Mouse (Mus musculus) limb, embryonic 15.5 days (tissue): ENCODE results near the gene Ajuba. TPM values are rescaled to one million over a fixed set of nuclear protein-coding genes. Genes with fewer than 3 reads are reported as not detected.

ENCODE experiments used
- ATAC-seq: fragments of 200-750 bp; cut with Nextera tagmentation; 2 replicates; pipeline ENCODE4 v1.8.0; 2017; ENCODE audit warnings: low read depth, moderate TSS enrichment; ENCODE audit not compliant: insufficient number of reproducible peaks, low FRiP score, low TSS enrichment
- H3K27ac ChIP-seq: fragments of 300-500 bp; sonication (generic); 2 replicates; pipeline ENCODE4 v1.5.1; 2015; ENCODE audit warnings: moderate library complexity, mild to moderate bottlenecking, inconsistent platforms
- H3K27me3 ChIP-seq: fragments of 300-500 bp; sonication (generic); 2 replicates; pipeline ENCODE4 v1.6.1; 2015; ENCODE audit warnings: inconsistent platforms
- H3K36me3 ChIP-seq: fragments of 300-500 bp; sonication (generic); 2 replicates; pipeline ENCODE4 v1.6.1; 2015; ENCODE audit warnings: inconsistent platforms
- H3K4me1 ChIP-seq: fragments of 300-500 bp; sonication (generic); 2 replicates; pipeline ENCODE4 v1.6.1; 2015; ENCODE audit warnings: inconsistent platforms
- H3K4me2 ChIP-seq: fragments of 300-500 bp; sonication (generic); 2 replicates; pipeline ENCODE4 v1.6.1; 2015; ENCODE audit warnings: mild to moderate bottlenecking, inconsistent platforms
- H3K4me3 ChIP-seq: fragments of 300-500 bp; sonication (generic); 2 replicates; pipeline ENCODE4 v1.5.1; 2015; ENCODE audit warnings: mild to moderate bottlenecking, inconsistent platforms
- H3K9ac ChIP-seq: fragments of 300-500 bp; sonication (generic); 2 replicates; pipeline ENCODE4 v1.6.1; 2015; ENCODE audit warnings: inconsistent platforms
- H3K9me3 ChIP-seq: fragments of 300-500 bp; sonication (generic); 2 replicates; pipeline ENCODE4 v1.6.1; 2016; ENCODE audit warnings: inconsistent platforms
- WGBS: fragments of 180-500 bp; shearing (Covaris S2); methylation state at CpG from one replicate; pipeline ENCODE4 v1.1.7; 2015; 5-methylcytosine and 5-hydroxymethylcytosine counted together
- polyA plus RNA-seq: library from polyadenylated mRNA; unstranded; fragments of >200 nt; fragmentation: Nextera tagmentation; extraction: Ambion mirVana; gene quantifications from 2 replicates; pipeline ENCODE4 v1.2.1, GENCODE M21; 2015

Ajuba gene
- polyA plus RNA-seq, 1 experiment from 2014 or later = 52.7 TPM

DNA sequence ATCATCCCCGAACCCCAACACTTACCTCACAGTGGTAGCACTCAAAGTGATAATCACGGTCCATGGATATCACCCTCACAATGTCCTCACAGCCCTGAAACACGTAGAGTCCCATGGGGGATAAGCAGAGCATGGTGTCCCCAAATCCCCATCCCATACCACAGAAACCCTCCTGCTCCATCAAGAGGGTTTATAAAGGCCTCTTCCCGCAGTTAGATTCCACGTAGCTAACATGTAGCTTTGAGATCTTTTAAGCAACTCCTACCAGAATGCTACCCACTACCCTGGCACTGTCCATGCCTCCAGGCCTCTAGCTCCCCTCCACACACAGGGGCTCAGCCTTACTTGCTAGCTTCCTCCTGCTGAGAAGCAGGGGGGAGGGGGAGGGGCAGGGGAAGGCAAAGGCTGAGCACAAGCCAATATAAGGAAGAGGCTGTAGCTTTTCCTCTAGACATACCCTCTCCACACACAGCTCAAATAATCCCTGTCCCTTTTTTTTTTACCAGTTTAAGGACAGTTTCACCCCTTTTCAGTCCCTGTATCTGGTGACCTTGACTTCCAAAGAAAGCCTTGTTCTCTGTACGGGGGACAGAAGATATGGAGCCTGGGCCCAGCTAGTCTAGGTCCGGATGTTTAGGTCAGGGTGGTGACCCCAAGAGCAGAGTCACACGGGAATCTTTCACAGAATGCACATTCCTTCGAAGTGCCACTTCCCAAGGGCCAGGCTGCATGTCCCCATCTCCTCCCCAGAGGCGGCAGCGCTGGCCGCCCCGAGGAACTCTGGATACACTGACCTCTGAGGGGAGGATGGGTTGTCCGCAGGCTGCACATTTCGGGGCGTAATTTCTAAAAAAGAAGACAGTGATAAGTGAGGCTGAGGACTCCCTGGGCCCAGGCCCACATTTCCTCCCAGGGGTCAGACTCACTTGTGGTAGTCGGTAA is 7.6 kb downstream of the Ajuba start:
- Histone ChIP-seq H3K36me3 (peaks cover 56% of the 10 kb centered on the region), H3K9ac (no peak overlapping the region), H3K27ac (peak overlapping the region; percentile 1), H3K9me3 (no peaks in the 10 kb centered on the region), H3K4me3 (no peak overlapping the region), H3K27me3 (no peaks in the 10 kb centered on the region), H3K4me2 (no peak overlapping the region), H3K4me1 (peaks cover 36% of the 10 kb centered on the region)
- 71% methylated on average over 17 of the region's 17 CpGs for WGBS
- no peak for ATAC-seq

DNA sequence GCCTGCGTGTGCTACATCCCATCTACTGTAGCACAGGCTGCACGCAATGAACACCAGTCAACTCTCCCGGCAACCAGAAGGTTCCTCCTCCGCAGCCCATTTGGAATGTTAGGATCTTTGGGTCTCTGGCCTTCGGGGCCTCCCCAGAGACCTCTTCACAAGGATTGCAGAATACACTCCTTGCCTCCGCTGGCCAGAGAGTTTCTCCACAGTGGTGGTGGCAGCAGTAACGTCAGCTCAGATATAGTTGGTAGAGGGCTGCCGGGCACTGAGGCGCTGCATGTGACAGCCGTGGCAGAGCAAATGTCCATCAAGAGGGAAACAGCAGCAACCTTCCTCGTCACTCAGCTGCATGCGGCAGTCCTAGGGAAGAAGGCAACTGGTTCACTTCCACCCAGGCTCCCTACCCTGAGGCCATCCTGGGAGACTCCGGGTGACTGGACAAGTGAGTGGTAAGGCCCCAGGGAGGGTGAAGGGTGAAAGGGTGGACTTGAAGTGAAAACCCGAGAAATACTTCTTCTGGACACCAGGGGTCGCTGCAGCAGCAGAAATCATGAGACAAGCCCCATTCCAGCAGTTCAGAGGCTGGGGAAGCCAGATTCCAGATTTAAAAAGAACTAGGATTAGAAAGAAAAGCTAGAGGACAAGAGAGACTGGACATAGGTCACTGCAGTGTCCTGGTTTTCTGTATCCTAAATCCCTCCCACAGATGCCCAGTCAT is 8.5 kb downstream of the Ajuba start:
- no peak overlapping the region for H3K4me3 ChIP-seq
- WGBS = 77% methylated on average over 15 of the region's 15 CpGs
- 0 out of 2 replicates have a peak overlapping the region, but pooled peaks have one; percentile 1 for H3K27ac ChIP-seq
- H3K27me3 ChIP-seq = no peaks in the 10 kb centered on the region
- H3K9ac ChIP-seq = no peak overlapping the region
- H3K36me3 ChIP-seq = peaks cover 56% of the 10 kb centered on the region
- H3K4me2 ChIP-seq = no peak overlapping the region
- ATAC-seq = no peak
- H3K4me1 ChIP-seq = peaks cover 27% of the 10 kb centered on the region
- no peaks in the 10 kb centered on the region for H3K9me3 ChIP-seq

DNA sequence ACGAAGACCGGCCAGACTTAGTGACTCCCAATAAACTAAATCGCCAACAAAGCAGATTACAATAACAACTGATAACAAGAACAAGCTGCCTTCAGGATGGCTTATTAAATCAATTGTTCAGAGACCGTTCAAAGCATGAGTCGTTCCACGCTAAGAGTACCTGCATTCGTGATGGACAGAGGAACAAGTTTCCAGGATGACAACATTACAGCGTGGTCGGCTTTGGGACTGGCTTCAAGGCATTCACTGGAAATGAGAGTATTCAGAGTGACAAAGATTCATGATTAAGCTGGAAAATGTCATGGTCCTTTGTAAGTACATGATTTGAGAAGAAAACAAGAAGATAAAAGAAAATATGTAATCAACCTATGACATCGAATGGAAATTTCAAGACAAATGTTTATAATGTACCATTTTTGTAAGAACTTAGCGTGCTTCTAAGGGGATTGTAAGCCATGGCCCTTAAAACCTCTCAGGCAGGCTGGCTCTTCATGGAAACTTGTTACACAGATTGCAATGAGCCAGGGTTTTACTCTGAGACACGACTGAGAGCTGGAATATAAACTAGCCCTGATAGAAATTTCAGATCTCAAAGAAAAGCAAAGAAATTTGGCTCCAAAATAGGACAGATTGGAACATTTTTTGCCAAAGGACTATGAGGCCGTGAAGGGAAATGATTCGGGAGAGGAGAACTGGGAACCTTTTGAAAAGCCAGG is 16.7 kb downstream of the Ajuba start:
- no peaks in the 10 kb centered on the region for H3K27me3 ChIP-seq
- H3K36me3 ChIP-seq = no peaks in the 10 kb centered on the region
- no peak for ATAC-seq
- H3K9ac ChIP-seq = no peak overlapping the region
- no peak overlapping the region for H3K27ac ChIP-seq
- no peak overlapping the region for H3K4me2 ChIP-seq
- 80% methylated on average over 14 of the region's 14 CpGs for WGBS
- H3K4me1 ChIP-seq = no peaks in the 10 kb centered on the region
- H3K4me3 ChIP-seq = no peak overlapping the region
- no peaks in the 10 kb centered on the region for H3K9me3 ChIP-seq

DNA sequence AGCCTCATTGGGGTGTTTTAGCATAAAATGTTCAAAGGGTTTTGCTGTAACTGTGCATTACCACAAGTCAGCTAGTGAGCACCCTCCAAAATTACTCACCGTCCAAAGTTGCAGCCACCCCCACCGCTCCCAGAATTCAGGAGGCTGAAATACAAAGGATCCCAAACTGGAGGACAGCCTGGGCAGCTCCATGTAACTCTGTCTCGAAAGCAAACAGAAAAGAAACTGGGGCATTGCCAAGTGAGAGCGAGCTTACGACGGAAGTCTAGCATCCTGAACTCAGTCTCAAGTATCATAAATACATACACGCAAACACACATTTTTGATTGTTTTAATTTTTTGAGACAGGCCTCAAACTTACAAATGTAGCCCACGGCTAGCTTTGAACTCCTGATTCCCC is 20.0 kb downstream of the Ajuba start:
- 77% methylated on average over 8 of the region's 8 CpGs for WGBS
- H3K4me2 ChIP-seq = no peak overlapping the region
- no peak overlapping the region for H3K9ac ChIP-seq
- no peaks in the 10 kb centered on the region for H3K9me3 ChIP-seq
- no peak overlapping the region for H3K4me3 ChIP-seq
- no peak overlapping the region for H3K27ac ChIP-seq
- 0 out of 2 replicates have a peak, but pooled peaks cover 7% of the 10 kb centered on the region for H3K4me1 ChIP-seq
- no peaks in the 10 kb centered on the region for H3K27me3 ChIP-seq
- ATAC-seq = no peak
- H3K36me3 ChIP-seq = no peaks in the 10 kb centered on the region

DNA sequence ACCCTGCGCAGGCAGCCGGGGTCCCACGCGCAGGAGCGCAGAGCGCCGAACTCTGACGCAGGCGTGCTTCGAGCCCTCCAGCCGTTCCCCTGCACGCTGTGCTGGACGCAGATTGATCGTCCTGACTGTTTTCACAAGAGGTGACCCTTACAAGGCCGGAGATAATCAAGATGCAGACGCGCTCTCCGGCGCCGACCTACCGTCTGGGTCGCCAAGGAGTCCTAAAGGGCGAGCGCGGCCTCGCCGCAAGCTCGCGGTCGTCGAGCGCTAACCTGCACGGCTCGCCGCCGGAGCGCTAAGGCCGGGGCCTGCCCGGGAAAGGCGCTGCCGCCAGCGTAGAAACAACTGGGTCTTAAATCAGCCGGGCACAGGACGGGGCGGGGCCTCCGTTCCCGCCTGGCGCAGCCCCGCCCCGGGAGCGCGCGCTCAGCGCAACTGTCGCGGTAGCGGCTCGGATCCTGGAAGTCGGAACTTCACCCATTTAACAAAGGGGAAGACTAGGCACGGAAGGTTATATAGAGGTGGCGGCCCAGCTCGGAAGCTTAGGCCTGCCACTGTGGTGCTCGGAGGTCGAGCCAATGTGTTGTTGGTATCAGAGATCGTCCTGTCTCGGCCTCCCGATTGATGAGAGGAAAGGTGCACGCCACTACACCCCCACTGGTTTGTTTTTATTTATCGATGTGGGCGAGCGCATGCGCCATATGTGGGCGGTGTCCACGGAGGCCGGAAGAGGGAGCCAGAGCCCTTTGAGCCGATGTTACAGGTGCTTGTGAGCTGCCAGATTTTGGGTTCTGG is 23.2 kb downstream of the Ajuba start, which contains the start of gene Haus4:
Gene Haus4 (minus strand): TSS at position 642 of the 795 bp plus-strand sequence.
- 0 out of 2 replicates have a peak, but pooled peaks cover 7% of the 10 kb centered on the region for H3K4me1 ChIP-seq
- H3K9ac ChIP-seq = peak within 1 kb of the TSS; percentile 69

DNA sequence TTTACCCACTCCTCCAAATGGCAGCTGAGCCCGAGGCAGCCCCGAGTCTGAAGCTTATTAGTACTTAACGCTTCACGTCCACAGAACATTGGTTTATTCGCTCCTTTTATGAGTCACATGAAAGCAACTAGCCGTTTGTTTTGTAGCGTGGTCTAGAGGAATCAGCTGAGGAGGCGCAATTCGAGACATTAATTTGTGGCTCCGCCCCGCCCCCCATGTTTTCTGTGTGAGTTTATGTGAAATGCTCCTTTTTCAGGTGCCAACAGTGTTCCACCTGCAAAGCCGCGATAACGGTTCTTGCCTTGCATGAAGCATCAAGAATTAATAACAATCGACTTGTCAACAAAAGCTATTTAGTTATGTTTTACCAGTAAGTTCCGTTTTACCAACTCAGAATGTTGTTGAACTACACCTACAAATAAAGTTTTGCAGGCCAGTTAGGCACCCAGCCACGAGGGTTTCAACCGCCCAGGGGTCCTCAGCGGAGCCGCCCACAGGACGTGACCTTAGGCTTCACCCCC is 23.8 kb downstream of the Ajuba start:
- H3K4me1 ChIP-seq = 0 out of 2 replicates have a peak, but pooled peaks cover 7% of the 10 kb centered on the region
- no peaks in the 10 kb centered on the region for H3K27me3 ChIP-seq
- ATAC-seq = no peak
- 1% methylated on average over 21 of the region's 21 CpGs for WGBS
- H3K27ac ChIP-seq = peak overlapping the region; percentile 89
- H3K4me2 ChIP-seq = peak overlapping the region; percentile 88
- H3K9me3 ChIP-seq = no peaks in the 10 kb centered on the region
- H3K4me3 ChIP-seq = peak overlapping the region; percentile 67
- peaks cover 25% of the 10 kb centered on the region for H3K36me3 ChIP-seq
- H3K9ac ChIP-seq = peak overlapping the region; percentile 69

More for the DNA sequence above, 23.2 kb downstream of the Ajuba start, which contains the start of gene Haus4:
- ATAC-seq = peak; percentile 92
- H3K27ac ChIP-seq = peak within 1 kb of the TSS; percentile 89
- peak within 1 kb of the TSS; percentile 88 for H3K4me2 ChIP-seq
- 1% methylated on average over 76 of the region's 76 CpGs for WGBS
- H3K27me3 ChIP-seq = no peaks in the 10 kb centered on the region
- peaks cover 18% of the 10 kb centered on the region for H3K36me3 ChIP-seq
- H3K9me3 ChIP-seq = no peaks in the 10 kb centered on the region
- H3K4me3 ChIP-seq = peak within 1 kb of the TSS; percentile 67

DNA sequence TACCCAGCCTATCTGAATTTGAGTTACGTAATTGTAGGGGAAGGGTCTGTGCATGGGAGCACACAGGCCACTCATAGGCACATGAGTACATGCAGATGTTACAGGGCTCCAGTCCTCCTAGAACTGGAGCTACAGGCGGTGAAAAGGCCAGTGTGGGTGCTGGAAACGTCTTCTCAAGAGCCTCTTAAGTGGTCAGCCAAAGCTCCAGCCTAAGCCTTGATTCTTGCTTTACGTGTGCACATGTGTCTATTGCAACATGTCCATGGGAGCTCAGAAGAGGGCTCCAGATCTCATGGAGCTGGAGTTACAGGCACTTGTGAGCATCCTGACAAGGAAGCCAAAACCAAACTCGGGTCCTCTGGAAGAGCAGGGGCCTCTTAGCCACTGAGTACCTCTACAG is 32.7 kb downstream of the Ajuba start:
- Histone ChIP-seq H3K27me3 (no peaks in the 10 kb centered on the region), H3K9ac (no peak overlapping the region), H3K36me3 (peaks cover 66% of the 10 kb centered on the region), H3K4me1 (no peaks in the 10 kb centered on the region), H3K4me2 (no peak overlapping the region), H3K4me3 (no peak overlapping the region), H3K9me3 (no peaks in the 10 kb centered on the region), H3K27ac (no peak overlapping the region)
- no peak for ATAC-seq
- 90% methylated on average over 5 of the region's 5 CpGs for WGBS

DNA sequence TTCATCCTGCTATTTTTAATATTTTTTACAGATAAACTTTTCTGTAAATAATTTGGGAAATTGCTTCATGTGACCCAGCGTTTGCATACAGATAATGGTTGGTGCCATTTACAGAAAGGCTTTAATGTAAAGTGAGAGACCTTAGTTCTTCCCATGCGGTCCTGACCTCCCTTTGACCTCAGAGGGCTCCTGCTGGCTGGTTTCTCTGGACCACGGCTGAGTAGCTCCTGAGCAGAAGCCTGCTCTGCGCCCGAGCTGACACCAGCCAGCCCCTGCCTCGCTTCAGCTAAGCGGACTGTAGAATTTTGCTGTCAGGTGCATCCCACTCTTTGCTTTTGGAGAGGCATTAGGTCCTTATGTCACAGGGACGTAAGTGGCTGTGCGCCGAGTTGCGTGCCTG is 36.6 kb downstream of the Ajuba start:
- no peak for ATAC-seq
- H3K36me3 ChIP-seq = peaks cover 37% of the 10 kb centered on the region
- 70% methylated on average over 11 of the region's 11 CpGs for WGBS
- H3K4me2 ChIP-seq = no peak overlapping the region
- H3K27me3 ChIP-seq = no peaks in the 10 kb centered on the region
- H3K4me1 ChIP-seq = no peaks in the 10 kb centered on the region
- H3K4me3 ChIP-seq = no peak overlapping the region
- no peak overlapping the region for H3K27ac ChIP-seq
- H3K9ac ChIP-seq = no peak overlapping the region
- H3K9me3 ChIP-seq = no peaks in the 10 kb centered on the region

DNA sequence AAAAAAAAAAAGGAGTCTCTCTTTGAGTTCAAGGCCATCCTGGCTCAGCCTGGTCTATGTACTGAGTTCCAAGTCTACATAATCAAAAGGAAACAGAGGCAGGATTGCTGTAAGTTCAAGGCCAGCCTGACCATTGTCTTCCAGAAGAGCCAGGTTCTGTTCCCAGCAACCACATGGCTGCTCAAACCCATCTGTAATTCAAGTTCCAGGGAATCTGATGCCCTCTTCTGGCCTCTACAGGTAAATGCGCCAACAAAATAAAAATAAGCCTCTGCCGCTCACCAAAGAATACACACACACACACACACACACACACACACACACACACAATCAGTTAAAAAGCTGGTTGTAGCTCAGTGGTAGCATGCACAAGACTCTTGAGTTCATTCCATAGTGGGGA is 38.8 kb downstream of the Ajuba start:
- H3K27me3 ChIP-seq = no peaks in the 10 kb centered on the region
- H3K9ac ChIP-seq = no peak overlapping the region
- 90% methylated on average over 2 of the region's 2 CpGs for WGBS
- peaks cover 15% of the 10 kb centered on the region for H3K36me3 ChIP-seq
- H3K4me2 ChIP-seq = no peak overlapping the region
- H3K9me3 ChIP-seq = no peaks in the 10 kb centered on the region
- H3K4me1 ChIP-seq = no peaks in the 10 kb centered on the region
- no peak overlapping the region for H3K27ac ChIP-seq
- H3K4me3 ChIP-seq = no peak overlapping the region
- ATAC-seq = no peak

DNA sequence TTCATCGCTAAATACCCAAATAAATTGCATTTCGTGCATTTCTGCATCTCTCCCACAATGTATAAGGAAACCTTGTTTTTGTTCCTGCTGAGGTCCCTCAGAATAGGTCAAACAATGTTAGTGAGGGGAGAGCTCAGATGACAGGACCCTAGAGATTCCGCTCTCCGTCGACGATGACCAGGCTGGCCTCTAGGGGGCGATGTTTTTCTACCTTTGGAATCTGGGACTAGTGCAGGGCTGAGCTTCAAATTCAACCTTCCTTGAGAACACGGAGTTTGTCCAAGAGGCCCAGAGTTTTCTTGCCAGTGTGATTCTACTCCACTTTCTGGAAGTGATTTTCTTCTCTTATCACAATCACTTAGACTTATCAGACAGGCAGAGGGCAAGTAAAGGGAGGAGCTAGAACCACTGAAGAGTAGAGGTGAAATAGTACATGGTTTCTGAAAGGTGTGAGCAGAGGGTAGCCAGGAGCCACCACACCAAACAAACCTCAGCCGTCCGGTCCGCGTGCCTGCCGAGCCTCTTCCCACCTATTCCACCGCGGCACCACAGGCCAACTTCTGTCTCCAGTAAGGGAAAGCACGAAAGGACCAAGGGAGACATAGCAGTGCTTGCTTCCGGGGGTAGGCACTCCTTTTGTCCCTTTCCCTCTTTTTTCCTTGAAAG is 48.8 kb downstream of the Ajuba start:
- Histone ChIP-seq H3K9me3 (no peaks in the 10 kb centered on the region), H3K27ac (no peak overlapping the region), H3K27me3 (no peaks in the 10 kb centered on the region), H3K4me2 (peak overlapping the region; percentile 60; the same call in 1 of the 2 replicates), H3K36me3 (no peaks in the 10 kb centered on the region), H3K4me3 (no peak overlapping the region), H3K4me1 (peaks cover 13% of the 10 kb centered on the region), H3K9ac (no peak overlapping the region)
- WGBS = 11% methylated on average over 17 of the region's 17 CpGs
- ATAC-seq = no peak
